Mouse (Mus musculus) lung, adult 2 months (tissue): ENCODE measurements around the gene Card11.
A peak's percentile ranks its signal among the peaks of the same experiment; 100 is the strongest.

Source experiments
- CTCF ChIP-seq: fragments of 200-500 bp; IDR thresholded peaks from 2 replicates; pipeline ENCODE4 v1.5.1; 2011; ENCODE audit warnings: mild to moderate bottlenecking, low read length, control low read depth; ENCODE audit not compliant: insufficient read depth
- POLR2A ChIP-seq: fragments of 200-500 bp; IDR thresholded peaks from 2 replicates; pipeline ENCODE4 v1.6.1; 2011; ENCODE audit warnings: low read depth, mild to moderate bottlenecking, control low read depth, low read length, borderline replicate concordance; ENCODE audit errors: extremely low read depth

- TF ChIP-seq POLR2A, result no peak
- peak; percentile 51 for TF ChIP-seq CTCF
Measured at GRCm38 (mm10) chr5:140900866-140901265, 99.5 kb downstream of the Card11 start.
